Mouse (Mus musculus) stomach, postnatal 0 days (tissue): ENCODE measurements around the gene Prss57.

Experiments used
- CTCF ChIP-seq: IDR thresholded peaks from 2 replicates; pipeline ENCODE4 v1.5.1; 2016; ENCODE audit warnings: antibody characterized with exemption, low read depth, mild to moderate bottlenecking, moderate library complexity
- EP300 ChIP-seq: optimal IDR thresholded peaks from 2 replicates; pipeline ENCODE3; 2016; ENCODE audit warnings: antibody characterized with exemption

DNA sequence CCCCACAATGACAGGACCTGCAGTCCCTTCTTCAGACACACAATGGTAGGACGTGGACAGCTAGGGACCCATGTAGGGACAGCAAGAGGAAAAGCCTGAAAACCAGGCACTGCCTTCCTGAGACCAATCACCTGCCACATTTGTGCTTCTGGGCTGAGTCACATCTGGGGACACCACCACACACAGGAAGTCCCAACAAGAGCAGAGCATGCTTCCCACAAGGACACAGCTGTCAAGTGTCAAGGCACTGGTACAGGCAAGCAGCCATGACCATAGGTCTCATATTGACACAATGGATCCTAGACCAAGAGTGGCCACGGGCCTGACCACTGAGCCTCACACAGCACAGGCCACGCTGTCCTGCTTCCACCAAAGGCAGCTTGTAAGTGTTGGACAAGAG, 27.9 kb downstream of the Prss57 start:
- TF ChIP-seq CTCF (no peak), EP300 (no peak)
